Mouse (Mus musculus) urinary bladder, postnatal 14 days (tissue): ENCODE measurements at regions not wholly inside any gene's neighbourhood (a gene's known extent, or its start where the extent isn't known, plus 50 kb on each side); places are given as distances from the start of the nearest gene placed in this dataset.

ENCODE experiments used
- DNase-seq: peaks from one replicate; pipeline ENCODE4 v3.0.0; 2021; ENCODE audit warnings: low spot score

- DNase-seq = no peak
Measured at GRCm38 (mm10) chr12:26778796-26779195, 309.8 kb downstream of the Cmpk2 start.

GRCm38 (mm10) chr12:26776986-26777385, 308.0 kb downstream of the Cmpk2 start:
- DNase-seq = no peak

DNA sequence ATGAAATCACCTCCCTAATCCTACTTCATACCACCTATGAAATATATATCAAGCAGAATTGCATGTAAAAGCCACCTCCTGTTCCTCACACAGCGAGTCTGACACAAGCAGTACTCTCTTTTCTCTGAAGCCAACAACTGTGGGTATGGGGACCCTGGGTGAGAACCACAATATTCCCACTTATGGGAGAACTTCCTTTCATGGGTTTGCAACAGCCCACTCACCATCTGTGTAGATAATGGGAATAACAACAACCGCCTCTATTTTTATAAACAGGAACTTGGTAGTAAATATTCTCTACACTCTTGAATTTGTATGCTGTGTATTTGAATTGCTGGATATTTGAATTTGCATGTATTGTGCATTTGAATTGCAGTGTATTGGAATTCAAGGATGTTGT, 305.0 kb downstream of the Cmpk2 start:
- no peak for DNase-seq

DNA sequence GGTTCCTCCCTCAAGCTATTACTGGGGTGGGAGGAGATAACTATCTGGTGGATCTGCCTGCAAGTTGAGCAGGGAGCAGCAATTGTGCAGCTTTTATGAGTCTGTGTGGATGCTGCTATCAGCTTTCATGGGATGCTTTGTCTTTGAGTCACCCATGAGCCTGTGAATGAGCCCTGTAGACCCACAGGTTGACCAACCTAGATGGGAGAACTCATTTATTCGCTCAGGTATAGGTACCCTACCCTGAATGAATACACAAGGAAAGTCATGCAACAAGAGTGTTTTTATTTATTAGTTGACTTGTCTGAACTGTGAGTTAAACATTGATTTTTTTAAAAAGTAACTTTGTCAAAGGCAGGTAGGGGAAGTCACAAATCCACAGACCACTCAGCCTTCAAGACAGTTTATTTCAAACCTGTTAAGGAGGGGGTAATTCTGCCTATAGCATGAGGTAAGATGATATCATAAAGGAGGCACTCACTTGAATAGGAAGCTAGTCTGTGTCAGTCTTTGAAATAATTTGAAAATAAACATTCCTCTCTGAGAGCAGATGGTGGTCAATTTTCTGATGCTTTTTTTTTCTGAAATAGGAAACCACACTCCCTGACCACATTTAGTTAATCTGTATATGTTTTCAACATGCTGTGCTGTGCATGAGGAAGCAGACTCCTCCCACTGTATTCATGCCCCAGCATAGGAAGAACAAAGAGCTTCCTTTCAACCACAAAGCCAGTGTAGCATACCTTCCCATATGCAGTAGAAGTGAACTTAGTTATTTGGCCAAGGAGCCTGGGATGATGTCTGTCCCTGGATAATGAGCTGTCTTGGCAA, 302.0 kb downstream of the Cmpk2 start:
- DNase-seq = no peak

DNA sequence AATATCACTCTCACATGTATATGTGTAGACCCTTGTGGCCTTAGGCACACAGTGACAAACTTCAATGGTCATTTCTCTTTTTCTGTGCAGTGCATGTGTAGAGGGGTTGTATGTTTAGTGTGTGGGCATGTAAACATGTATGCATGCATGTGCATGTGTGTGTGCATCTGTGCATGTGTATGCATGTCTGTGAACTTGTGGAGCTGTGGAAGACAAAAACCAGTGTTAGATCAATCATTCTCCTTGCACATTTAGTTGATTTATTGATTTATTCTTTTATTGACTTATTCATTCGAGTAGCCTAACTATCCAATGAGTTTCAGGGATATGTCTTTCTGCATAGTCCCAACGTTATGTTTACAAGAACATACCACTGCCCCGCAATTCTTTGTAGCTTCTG, 298.5 kb downstream of the Cmpk2 start:
- no peak for DNase-seq

DNA sequence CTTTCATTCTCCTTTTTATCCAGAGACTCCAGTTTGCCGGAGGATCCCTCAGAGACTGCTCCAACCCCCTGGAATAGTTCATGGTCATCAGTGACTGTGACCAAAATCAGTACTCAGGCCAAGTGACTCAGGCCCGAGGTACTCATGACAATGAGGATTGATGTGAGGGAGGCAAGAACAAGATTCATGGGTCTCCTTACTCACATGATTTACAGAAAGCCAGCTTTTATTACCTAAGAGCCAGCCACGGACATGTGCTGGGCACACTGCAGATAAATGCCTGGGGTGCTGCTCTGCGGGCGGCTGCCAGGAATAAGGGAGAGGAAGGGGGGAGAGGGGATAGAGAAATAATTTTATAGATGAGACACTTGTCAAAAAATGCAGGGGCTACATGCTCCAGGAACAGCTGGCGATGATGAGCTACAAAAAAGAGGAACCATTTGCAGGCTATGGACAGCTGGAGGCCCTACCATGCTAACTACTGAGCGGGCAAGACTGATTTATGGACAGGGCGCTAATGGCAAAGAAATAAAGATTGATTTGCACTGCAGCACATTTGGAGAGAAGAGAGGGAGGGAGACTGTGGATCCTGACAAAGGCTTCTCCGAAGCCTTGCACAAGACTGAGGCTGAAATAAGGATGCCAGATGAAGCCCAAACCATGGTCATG, 289.8 kb downstream of the Cmpk2 start:
- no peak for DNase-seq

DNA sequence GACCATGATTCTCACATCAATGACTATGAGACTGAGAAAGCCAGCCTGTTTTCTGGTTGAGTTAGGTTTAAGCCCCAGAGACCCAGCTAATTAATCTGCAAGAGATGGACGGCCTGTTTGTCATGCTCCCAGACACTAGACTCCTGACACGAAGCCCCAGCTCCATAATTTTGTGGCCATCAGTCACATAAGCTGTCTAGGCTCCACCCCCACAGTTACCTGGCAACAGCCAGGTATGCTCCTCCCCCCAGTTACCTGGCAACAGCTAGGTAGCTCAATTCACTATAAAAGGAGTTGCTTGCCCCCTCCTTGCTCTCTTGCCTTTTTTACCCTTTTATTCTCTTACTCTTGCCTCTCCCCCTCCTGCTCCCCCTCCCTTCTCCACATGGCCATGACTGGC, 287.3 kb downstream of the Cmpk2 start:
- DNase-seq = no peak

DNA sequence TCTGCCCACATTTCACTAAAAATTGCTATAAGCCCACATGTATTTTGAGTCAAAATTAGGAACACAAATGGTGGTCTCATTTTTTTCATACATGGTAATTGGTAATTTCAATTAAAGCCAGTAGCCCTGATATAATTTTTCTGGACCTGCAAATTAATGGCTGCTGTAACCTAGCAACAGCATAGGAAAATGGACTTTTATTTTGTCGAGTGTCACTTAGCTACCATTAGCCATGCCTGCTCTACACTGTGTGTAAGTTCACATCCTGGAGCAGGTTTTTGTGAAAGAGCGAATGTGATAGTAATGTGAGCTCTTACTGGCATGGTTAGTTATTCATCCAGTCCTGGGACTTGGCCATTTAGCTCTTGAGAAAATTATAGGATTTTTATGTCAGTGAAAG, 285.6 kb downstream of the Cmpk2 start:
- no peak for DNase-seq

- no peak for DNase-seq
Measured at GRCm38 (mm10) chr12:26734558-26734897, 265.5 kb downstream of the Cmpk2 start.

GRCm38 (mm10) chr12:26733822-26734557, 265.0 kb downstream of the Cmpk2 start:
- no peak for DNase-seq

- no peak for DNase-seq
Measured at GRCm38 (mm10) chr12:26723399-26723798, 254.4 kb downstream of the Cmpk2 start.

- no peak for DNase-seq
Measured at GRCm38 (mm10) chr12:26698838-26699237, 229.8 kb downstream of the Cmpk2 start.

- DNase-seq = no peak
Measured at GRCm38 (mm10) chr12:26688048-26688447, 219.0 kb downstream of the Cmpk2 start.

DNA sequence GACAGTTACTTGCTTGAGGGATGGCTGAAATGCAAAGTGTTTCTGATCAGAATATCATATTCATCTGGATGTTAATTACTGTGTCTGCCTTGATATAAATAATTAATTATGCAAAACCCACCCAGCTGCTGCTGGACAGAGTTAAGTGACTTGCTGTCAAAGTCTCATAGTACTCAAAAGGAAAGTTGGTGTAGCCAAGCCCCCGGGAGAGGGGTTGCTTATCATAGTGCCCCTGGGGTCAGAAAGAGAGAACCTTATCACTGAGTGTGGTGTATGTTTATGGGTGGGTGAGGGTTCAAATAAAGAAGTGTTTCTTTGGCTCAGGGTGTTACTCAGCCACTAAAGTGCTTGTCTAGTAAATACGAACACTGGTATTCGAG, 211.6 kb downstream of the Cmpk2 start:
- no peak for DNase-seq

- DNase-seq = no peak
Measured at GRCm38 (mm10) chr12:26679887-26680567, 211.0 kb downstream of the Cmpk2 start.

- DNase-seq = no peak
Measured at GRCm38 (mm10) chr12:26665466-26665865, 196.5 kb downstream of the Cmpk2 start.

DNA sequence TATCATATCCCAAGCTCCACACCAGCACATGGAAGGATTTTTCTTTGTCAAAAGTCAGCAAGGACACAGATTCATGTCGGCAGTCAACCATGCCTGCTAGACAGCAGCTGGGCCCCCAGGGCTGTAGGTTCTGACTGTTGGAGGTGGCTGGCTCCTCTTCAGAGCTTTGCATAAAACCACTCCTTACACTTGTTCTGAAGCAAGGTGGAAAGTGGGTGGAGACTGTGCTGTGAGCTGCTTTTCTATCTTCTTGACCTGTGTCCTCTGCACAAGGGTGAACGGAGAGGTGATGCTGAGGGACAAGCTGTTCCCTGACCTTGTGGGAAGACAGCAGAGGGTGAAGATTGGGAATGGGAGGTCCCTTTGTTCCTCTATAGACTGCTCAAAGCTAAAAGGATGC, 185.2 kb downstream of the Cmpk2 start:
- DNase-seq = no peak

DNA sequence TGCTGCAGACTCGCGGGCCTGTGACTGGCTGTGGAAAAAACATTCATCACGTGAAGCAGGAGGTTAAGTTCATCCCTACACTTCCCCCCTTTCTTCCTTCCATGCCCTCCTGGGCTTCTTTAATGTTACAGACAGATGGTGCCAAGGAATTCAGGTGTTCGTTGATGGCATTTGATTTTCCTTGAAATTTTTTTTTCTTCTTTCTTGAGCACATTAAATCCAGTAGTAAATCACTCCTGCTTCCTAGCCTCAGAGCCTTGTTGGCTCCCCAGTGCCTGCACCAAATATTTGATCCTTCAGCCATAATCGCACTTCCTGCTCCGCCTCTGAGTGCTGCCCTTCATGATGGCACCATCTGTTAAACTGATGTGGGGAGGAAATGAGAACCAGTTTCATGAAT, 184.8 kb downstream of the Cmpk2 start:
- no peak for DNase-seq

DNA sequence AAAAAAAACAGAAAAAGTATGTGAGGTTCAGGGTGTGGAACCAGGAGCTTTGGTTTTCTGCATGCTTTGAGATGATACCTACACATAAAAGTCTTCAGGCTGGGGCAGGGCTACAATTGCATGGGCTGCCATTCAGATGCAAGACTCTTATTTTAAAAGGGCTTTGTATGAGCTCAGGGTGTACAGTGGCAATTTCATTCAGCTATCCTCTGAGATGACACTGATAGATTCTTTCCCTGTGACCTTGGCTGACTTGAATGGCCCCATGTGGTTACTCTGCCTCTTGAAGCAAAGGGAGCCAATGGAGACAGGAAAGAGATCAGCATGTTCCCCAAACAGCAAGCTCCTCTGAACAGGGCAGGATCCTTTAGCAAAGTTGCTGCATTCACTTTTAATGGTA, 177.1 kb downstream of the Cmpk2 start:
- no peak for DNase-seq

DNA sequence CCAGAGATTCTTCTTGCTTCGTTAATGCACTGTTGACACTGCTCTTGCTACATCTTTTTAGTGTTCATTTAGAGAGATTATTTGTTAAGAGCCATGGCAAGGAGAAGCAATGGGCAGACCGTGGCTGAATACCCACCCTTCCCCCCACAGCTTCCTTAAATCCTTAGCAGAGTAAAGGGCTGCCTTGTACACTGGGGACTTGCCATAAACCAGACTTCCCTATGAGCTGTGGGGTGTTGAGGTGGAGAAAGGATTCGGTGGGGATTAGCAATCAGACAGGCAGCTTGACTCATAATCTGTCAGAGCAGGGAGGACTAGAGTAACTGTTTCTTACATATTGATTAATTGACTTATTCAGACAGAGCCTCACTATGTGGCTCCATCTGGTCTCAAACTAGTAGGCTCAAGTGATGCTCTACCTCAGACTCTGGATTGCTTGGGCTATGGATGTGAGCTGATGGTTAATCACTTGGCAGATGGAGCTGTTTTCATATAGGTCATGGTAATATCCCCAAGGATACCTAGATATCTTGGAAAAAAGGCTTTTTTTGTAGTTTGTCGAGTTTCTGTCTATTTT, 166.7 kb downstream of the Cmpk2 start:
- no peak for DNase-seq

GRCm38 (mm10) chr12:26635253-26635652, 166.2 kb downstream of the Cmpk2 start:
- no peak for DNase-seq

DNA sequence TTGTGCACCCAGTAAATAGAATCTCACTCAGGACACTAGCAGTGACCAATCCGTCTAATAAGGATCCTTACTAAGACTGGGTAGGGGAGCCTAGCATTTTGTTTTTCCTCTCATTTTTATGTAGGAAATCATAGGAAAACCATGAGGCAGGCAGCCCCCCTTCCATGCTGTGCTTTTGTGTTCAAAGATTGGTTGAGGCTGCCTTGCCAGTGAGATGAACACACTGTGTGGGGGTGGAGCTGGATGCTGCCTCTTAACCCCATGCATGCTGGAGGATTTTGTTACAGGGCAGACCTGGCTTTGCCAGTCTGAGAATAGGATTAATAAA, 162.8 kb downstream of the Cmpk2 start:
- no peak for DNase-seq
